In genomic region chr2:18195691-18196396, GRCm38 (mm10) we compare ENCODE assay signal across 9 mouse cellular contexts.
DNase-seq lines count a peak whose midpoint lies in the region; ATAC-seq and TF ChIP-seq lines count a peak whose summit lies in the region.
"Had no signal": no experiment of that assay in that cellular context is flagged by ENCODE, and none has a peak within 500 bp of the region (broad histone marks: within the 10 kb centered on the region; RNA-seq: fewer than 3 reads in every experiment).

No protein-coding gene starts in this region.

- H3K4me1 ChIP-seq in forebrain, embryonic 13.5 days, result peaks cover 5% of the 10 kb centered on the region; the same call in 1 of the 2 replicates
- no peaks in the 10 kb centered on the region; the same call in 1 of the 2 replicates for H3K4me1 ChIP-seq in forebrain, embryonic 10.5 days
- no peaks in the 10 kb centered on the region for H3K4me1 ChIP-seq in liver, postnatal 0 days (ENCODE audit: insufficient read depth)

- ATAC-seq in forebrain, embryonic 13.5 days, result peak; percentile 78
- ATAC-seq in liver, postnatal 0 days, result peak; percentile 53; the same call in 1 of the 2 replicates

- no peak for DNase-seq in forebrain, embryonic 10.5 days (ENCODE audit: extremely low spot score, low spot score)
- peak; percentile 97 for DNase-seq in 416B (ENCODE audit: low read depth)
- peak; percentile 49 for DNase-seq in fibroblast of lung, adult 2 months (ENCODE audit: low read depth)
- DNase-seq in liver, postnatal 0 days, result no peak
- DNase-seq in frontal cortex, adult 2 months (ENCODE audit: extremely low spot score in 1 of 2, low spot score in 1 of 2), result no peak
- DNase-seq in spleen, adult 18-20 months, result no peak
- DNase-seq in left cerebral cortex, postnatal 25 days (ENCODE audit: low spot score in 2 of 2), result no peak

- no peaks in the 10 kb centered on the region for H3K9me3 ChIP-seq in forebrain, embryonic 13.5 days (replicated peaks)
- no peaks in the 10 kb centered on the region for H3K9me3 ChIP-seq in forebrain, embryonic 10.5 days
- H3K9me3 ChIP-seq in liver, postnatal 0 days (ENCODE audit: low read length), result no peaks in the 10 kb centered on the region

- intact Hi-C loops in left cerebral cortex, postnatal 25 days (cut with DNase I), result no loop called here

- no peak overlapping the region for H3K9ac ChIP-seq in forebrain, embryonic 13.5 days
- H3K9ac ChIP-seq in liver, postnatal 0 days (replicated peaks), result no peak overlapping the region

- WGBS in forebrain, embryonic 13.5 days, result 66% methylated on average over 3 of the region's 3 CpGs
- 94% methylated on average over 3 of the region's 3 CpGs for WGBS in forebrain, embryonic 10.5 days
- 57% methylated on average over 3 of the region's 3 CpGs for WGBS in liver, postnatal 0 days (ENCODE audit: insufficient replicate concordance)

- no peak overlapping the region for H3K4me2 ChIP-seq in forebrain, embryonic 13.5 days
- no peak overlapping the region for H3K4me2 ChIP-seq in liver, postnatal 0 days (ENCODE audit: low read depth, low read length)

- no peaks in the 10 kb centered on the region for H3K27me3 ChIP-seq in forebrain, embryonic 13.5 days
- no peaks in the 10 kb centered on the region for H3K27me3 ChIP-seq in forebrain, embryonic 10.5 days (ENCODE audit: poor library complexity, severe bottlenecking)
- H3K27me3 ChIP-seq in liver, postnatal 0 days (ENCODE audit: insufficient read depth, low read length), result no peaks in the 10 kb centered on the region
- H3K27me3 ChIP-seq: CH12.LX had no signal

- TF ChIP-seq CTCF in liver, postnatal 0 days (IDR thresholded peaks at IDR 0.05; ENCODE audit: low read depth), result no peak

- no peak overlapping the region for H3K4me3 ChIP-seq in forebrain, embryonic 13.5 days
- no peak overlapping the region for H3K4me3 ChIP-seq in forebrain, embryonic 10.5 days
- no peak overlapping the region for H3K4me3 ChIP-seq in liver, postnatal 0 days (ENCODE audit: low read depth, low read length)

- TF ChIP-seq EP300 in liver, postnatal 0 days (IDR thresholded peaks at IDR 0.05; ENCODE audit: low read depth), result no peak

- H3K36me3 ChIP-seq in forebrain, embryonic 13.5 days (ENCODE audit: poor library complexity, severe bottlenecking), result peaks cover 45% of the 10 kb centered on the region
- H3K36me3 ChIP-seq in forebrain, embryonic 10.5 days (replicated peaks), result peaks cover 90% of the 10 kb centered on the region
- H3K36me3 ChIP-seq in liver, postnatal 0 days (replicated peaks; ENCODE audit: insufficient read depth, low read length), result peaks cover 14% of the 10 kb centered on the region

- no peak overlapping the region for H3K27ac ChIP-seq in forebrain, embryonic 13.5 days
- H3K27ac ChIP-seq in forebrain, embryonic 10.5 days, result no peak overlapping the region
- no peak overlapping the region for H3K27ac ChIP-seq in liver, postnatal 0 days (ENCODE audit: low read depth)

Comparison
In these comparisons a context has a peak if more than half of its experiments do, and no peak if none do; other contexts are left out.
1. DNase-seq: peak in 416B (single experiment) and fibroblast of lung, adult 2 months (single experiment); none in forebrain, embryonic 10.5 days (single experiment), liver, postnatal 0 days (single experiment), frontal cortex, adult 2 months (0 of 2), spleen, adult 18-20 months (0 of 2) and left cerebral cortex, postnatal 25 days (0 of 2).